Mouse (Mus musculus): ENCODE results near the gene Stx3. TPM values are rescaled to one million over a fixed set of nuclear protein-coding genes. Genes with fewer than 3 reads are reported as not detected.
A peak's percentile ranks its signal among the peaks of the same experiment; 100 is the strongest.

Gene Stx3
- 109 and 112 TPM in 2 replicates for polyA plus RNA-seq (2011; ENCODE audit: insufficient read depth, insufficient read length, low read depth, missing spikeins)

DNA sequence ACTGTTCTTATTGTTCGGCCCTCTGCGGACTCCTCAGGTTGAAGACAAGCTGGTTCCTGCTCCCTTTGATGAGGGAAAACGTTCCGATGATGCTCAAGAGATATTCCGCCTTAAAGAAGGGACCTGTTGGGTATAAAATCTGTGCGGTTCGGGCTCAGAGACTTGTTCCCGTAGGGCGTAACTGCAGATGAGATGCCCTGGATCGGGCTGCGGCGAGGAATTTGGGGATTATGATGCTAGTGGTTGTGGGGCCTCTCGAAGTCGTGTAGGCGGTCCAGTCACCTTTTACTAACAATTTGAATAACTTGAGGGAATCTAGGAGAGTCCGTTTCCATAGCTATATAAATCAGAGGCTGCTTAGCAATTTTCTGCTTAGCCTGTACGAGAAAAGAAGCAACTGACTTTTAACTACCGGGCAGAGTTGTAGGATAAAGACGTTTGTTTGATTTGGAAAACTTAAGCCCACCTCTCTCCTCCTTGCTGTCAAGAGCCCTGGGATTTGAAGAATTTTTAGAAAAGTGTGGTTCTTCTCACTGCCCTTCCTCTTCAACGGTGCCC lies at the start of gene Stx3:
Gene Stx3 (minus strand): TSS at position 261 of the 558 bp plus-strand sequence.
- Histone ChIP-seq H3K36me3 (ENCODE audit: control insufficient read depth, insufficient read depth, low read length, poor library complexity, severe bottlenecking) (no peaks in the 10 kb centered on the region), H3K4me1 (ENCODE audit: control insufficient read depth, insufficient read depth, low read length) (peaks cover 9% of the 10 kb centered on the region), H3K4me3 (ENCODE audit: low read depth, low read length) (peak within 1 kb of the TSS; percentile 97), H3K27ac (ENCODE audit: insufficient read depth, low read length) (peak within 1 kb of the TSS; percentile 59), H3K9me3 (replicated peaks; ENCODE audit: control insufficient read depth, insufficient read depth, low read length, poor library complexity, severe bottlenecking) (no peaks in the 10 kb centered on the region), H3K9ac (ENCODE audit: low read depth, poor library complexity, severe bottlenecking) (peak within 1 kb of the TSS; percentile 95), H3K27me3 (ENCODE audit: control insufficient read depth, insufficient read depth, low read length, poor library complexity, severe bottlenecking) (no peaks in the 10 kb centered on the region)
- TF ChIP-seq POLR2A (IDR thresholded peaks at IDR 0.05; ENCODE audit: insufficient read depth, low read length) (no peak), EP300 (IDR thresholded peaks at IDR 0.05; ENCODE audit: insufficient read depth, low read depth, low read length) (no peak), CTCF (IDR thresholded peaks at IDR 0.05; ENCODE audit: low read depth, low read length) (no peak)

DNA sequence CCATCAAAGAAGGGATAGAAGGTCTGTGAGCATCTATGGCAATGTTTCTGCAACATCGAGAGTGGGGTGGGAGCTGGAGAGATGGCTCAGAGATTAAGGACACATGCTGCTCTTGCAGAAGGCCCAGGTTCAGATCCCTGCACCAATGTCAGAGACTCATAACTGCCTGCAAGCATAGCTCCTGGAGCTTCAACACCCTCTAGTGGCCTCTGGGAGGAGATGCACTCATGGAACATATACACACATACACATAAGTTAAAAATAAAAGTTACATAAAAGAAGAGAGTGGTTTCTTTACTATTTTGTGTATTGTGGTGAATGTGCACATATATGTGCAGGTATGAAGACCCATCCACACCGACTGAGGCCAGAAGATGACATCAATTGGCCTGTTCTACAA lies 48.6 kb upstream of the Stx3 start:
- Histone ChIP-seq H3K4me3 (ENCODE audit: low read depth, low read length) (no peak overlapping the region), H3K27me3 (ENCODE audit: control insufficient read depth, insufficient read depth, low read length, poor library complexity, severe bottlenecking) (no peaks in the 10 kb centered on the region), H3K9ac (ENCODE audit: low read depth, poor library complexity, severe bottlenecking) (no peak overlapping the region), H3K36me3 (ENCODE audit: control insufficient read depth, insufficient read depth, low read length, poor library complexity, severe bottlenecking) (no peaks in the 10 kb centered on the region), H3K4me1 (ENCODE audit: control insufficient read depth, insufficient read depth, low read length) (no peaks in the 10 kb centered on the region), H3K9me3 (replicated peaks; ENCODE audit: control insufficient read depth, insufficient read depth, low read length, poor library complexity, severe bottlenecking) (no peaks in the 10 kb centered on the region; the same call in 1 of the 2 replicates), H3K27ac (ENCODE audit: insufficient read depth, low read length) (no peak overlapping the region)
- TF ChIP-seq EP300 (IDR thresholded peaks at IDR 0.05; ENCODE audit: insufficient read depth, low read depth, low read length) (no peak), CTCF (IDR thresholded peaks at IDR 0.05; ENCODE audit: low read depth, low read length) (peak; percentile 37), POLR2A (IDR thresholded peaks at IDR 0.05; ENCODE audit: insufficient read depth, low read length) (no peak)

DNA sequence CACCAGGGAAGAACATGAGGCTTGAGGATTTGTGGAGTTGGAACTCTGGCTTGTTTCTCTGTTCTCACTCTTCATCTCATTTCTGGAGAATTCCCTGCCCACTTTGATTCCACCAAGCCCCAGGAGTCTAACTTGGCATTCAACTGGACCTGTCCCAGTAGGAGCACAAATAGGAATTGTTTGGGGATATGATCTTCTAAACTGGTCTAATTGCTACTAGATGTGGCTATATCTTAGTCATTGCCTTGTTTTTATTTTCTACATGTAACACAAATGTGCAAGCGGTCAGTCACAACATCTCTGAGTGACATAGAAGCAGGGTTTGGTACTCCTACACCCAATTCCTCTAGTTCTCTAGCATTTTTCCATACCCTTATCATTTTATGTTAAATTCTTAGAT lies 41.8 kb upstream of the Stx3 start, which contains the start of gene Olfr1418:
Gene Olfr1418 (minus strand): TSS at position 101 of the 400 bp plus-strand sequence.
- TF ChIP-seq EP300 (IDR thresholded peaks at IDR 0.05; ENCODE audit: insufficient read depth, low read depth, low read length) (no peak), POLR2A (IDR thresholded peaks at IDR 0.05; ENCODE audit: insufficient read depth, low read length) (no peak), CTCF (IDR thresholded peaks at IDR 0.05; ENCODE audit: low read depth, low read length) (no peak)
- Histone ChIP-seq H3K9me3 (replicated peaks; ENCODE audit: control insufficient read depth, insufficient read depth, low read length, poor library complexity, severe bottlenecking) (no peaks in the 10 kb centered on the region; the same call in 1 of the 2 replicates), H3K9ac (ENCODE audit: low read depth, poor library complexity, severe bottlenecking) (no peak within 1 kb of the TSS)

DNA sequence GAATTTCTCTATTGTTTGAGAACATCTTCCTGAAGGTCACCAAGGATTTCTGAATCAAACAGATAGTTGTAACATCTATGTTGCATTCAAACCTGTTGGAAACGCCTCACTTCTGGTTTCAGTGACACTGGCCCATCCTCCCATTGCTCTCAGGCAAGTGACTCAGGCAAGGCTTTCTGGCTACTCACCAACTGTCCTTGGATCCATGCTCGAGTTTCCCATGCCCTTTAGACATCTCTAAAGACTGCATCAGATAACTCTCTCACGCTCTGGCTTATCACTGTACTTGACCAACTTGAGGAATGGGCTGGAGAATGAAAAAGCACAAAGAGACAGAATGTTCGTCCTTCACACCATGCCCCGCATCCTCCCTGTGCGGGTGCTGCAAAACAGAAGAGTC lies 37.3 kb upstream of the Stx3 start:
- Histone ChIP-seq H3K27me3 (ENCODE audit: control insufficient read depth, insufficient read depth, low read length, poor library complexity, severe bottlenecking) (no peaks in the 10 kb centered on the region), H3K9me3 (replicated peaks; ENCODE audit: control insufficient read depth, insufficient read depth, low read length, poor library complexity, severe bottlenecking) (no peaks in the 10 kb centered on the region), H3K4me1 (ENCODE audit: control insufficient read depth, insufficient read depth, low read length) (no peaks in the 10 kb centered on the region), H3K4me3 (ENCODE audit: low read depth, low read length) (no peak overlapping the region), H3K27ac (ENCODE audit: insufficient read depth, low read length) (no peak overlapping the region), H3K36me3 (ENCODE audit: control insufficient read depth, insufficient read depth, low read length, poor library complexity, severe bottlenecking) (no peaks in the 10 kb centered on the region), H3K9ac (ENCODE audit: low read depth, poor library complexity, severe bottlenecking) (no peak overlapping the region)
- TF ChIP-seq CTCF (IDR thresholded peaks at IDR 0.05; ENCODE audit: low read depth, low read length) (no peak), EP300 (IDR thresholded peaks at IDR 0.05; ENCODE audit: insufficient read depth, low read depth, low read length) (no peak), POLR2A (IDR thresholded peaks at IDR 0.05; ENCODE audit: insufficient read depth, low read length) (no peak)

More for the DNA sequence above, 41.8 kb upstream of the Stx3 start, which contains the start of gene Olfr1418:
- no peaks in the 10 kb centered on the region for H3K36me3 ChIP-seq (ENCODE audit: control insufficient read depth, insufficient read depth, low read length, poor library complexity, severe bottlenecking)
- H3K27me3 ChIP-seq (ENCODE audit: control insufficient read depth, insufficient read depth, low read length, poor library complexity, severe bottlenecking): no peaks in the 10 kb centered on the region
- no peak within 1 kb of the TSS for H3K27ac ChIP-seq (ENCODE audit: insufficient read depth, low read length)
- H3K4me3 ChIP-seq (ENCODE audit: low read depth, low read length): no peak within 1 kb of the TSS
- no peaks in the 10 kb centered on the region for H3K4me1 ChIP-seq (ENCODE audit: control insufficient read depth, insufficient read depth, low read length)

DNA sequence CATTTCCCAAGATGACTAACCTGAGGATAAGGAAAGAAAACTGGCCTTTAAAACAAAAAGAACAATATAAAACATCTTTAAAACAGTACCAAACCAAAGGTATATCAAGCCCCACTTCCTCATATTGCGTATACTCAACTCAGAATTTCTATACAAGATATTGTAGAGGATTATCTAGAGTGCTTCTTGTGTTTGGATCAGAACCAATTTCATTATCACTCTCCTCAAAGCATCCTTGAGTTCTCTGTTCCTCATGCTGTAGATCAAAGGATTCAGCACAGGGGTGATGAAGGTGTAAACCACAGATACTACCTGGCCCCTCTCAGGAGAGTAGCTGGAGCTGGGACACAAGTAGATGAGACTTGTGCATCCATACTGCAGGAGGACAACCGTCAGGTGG lies 35.6 kb upstream of the Stx3 start:
- Histone ChIP-seq H3K4me1 (ENCODE audit: control insufficient read depth, insufficient read depth, low read length) (no peaks in the 10 kb centered on the region), H3K4me3 (ENCODE audit: low read depth, low read length) (no peak overlapping the region), H3K9me3 (replicated peaks; ENCODE audit: control insufficient read depth, insufficient read depth, low read length, poor library complexity, severe bottlenecking) (no peaks in the 10 kb centered on the region), H3K36me3 (ENCODE audit: control insufficient read depth, insufficient read depth, low read length, poor library complexity, severe bottlenecking) (no peaks in the 10 kb centered on the region), H3K27ac (ENCODE audit: insufficient read depth, low read length) (no peak overlapping the region), H3K9ac (ENCODE audit: low read depth, poor library complexity, severe bottlenecking) (no peak overlapping the region), H3K27me3 (ENCODE audit: control insufficient read depth, insufficient read depth, low read length, poor library complexity, severe bottlenecking) (no peaks in the 10 kb centered on the region)
- TF ChIP-seq EP300 (IDR thresholded peaks at IDR 0.05; ENCODE audit: insufficient read depth, low read depth, low read length) (no peak), CTCF (IDR thresholded peaks at IDR 0.05; ENCODE audit: low read depth, low read length) (no peak), POLR2A (IDR thresholded peaks at IDR 0.05; ENCODE audit: insufficient read depth, low read length) (no peak)

DNA sequence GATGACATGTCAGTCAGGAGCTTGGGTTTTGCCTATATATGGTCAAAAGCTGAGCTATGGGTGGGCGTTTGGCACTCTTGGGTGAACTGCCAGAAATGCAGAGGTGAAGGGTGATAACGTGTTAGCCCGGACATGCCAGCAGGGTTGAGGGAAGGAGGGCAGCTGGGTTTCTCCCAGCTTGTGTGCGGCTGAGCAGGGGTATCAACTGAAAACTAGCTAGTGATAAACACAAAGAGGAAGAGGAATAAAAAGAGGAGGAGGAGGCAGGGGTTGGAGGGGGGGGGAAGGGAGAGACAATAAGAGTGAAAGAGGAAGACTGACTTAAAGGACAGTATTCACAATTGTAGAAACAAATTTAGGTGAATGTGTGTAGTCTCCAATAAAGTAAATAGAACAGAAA lies 33.4 kb upstream of the Stx3 start:
- Histone ChIP-seq H3K4me1 (ENCODE audit: control insufficient read depth, insufficient read depth, low read length) (no peaks in the 10 kb centered on the region), H3K27me3 (ENCODE audit: control insufficient read depth, insufficient read depth, low read length, poor library complexity, severe bottlenecking) (no peaks in the 10 kb centered on the region), H3K36me3 (ENCODE audit: control insufficient read depth, insufficient read depth, low read length, poor library complexity, severe bottlenecking) (no peaks in the 10 kb centered on the region), H3K9me3 (replicated peaks; ENCODE audit: control insufficient read depth, insufficient read depth, low read length, poor library complexity, severe bottlenecking) (no peaks in the 10 kb centered on the region), H3K9ac (ENCODE audit: low read depth, poor library complexity, severe bottlenecking) (no peak overlapping the region), H3K4me3 (ENCODE audit: low read depth, low read length) (no peak overlapping the region), H3K27ac (ENCODE audit: insufficient read depth, low read length) (no peak overlapping the region)
- TF ChIP-seq EP300 (IDR thresholded peaks at IDR 0.05; ENCODE audit: insufficient read depth, low read depth, low read length): no peak
- no peak for TF ChIP-seq POLR2A (IDR thresholded peaks at IDR 0.05; ENCODE audit: insufficient read depth, low read length)
- TF ChIP-seq CTCF (IDR thresholded peaks at IDR 0.05; ENCODE audit: low read depth, low read length): no peak

Measured in ES-Bruce4 (cell line).